Mouse (Mus musculus) liver, embryonic 15.5 days (tissue): Measurements from ENCODE around the gene Ankrd24. TPM values are rescaled to one million over a fixed set of nuclear protein-coding genes. Genes with fewer than 3 reads are reported as not detected.

Source experiments
- ATAC-seq: fragments of 200-750 bp; cut with Nextera tagmentation; 2 replicates; pipeline ENCODE4 v1.8.0; 2017; ENCODE audit warnings: moderate number of reproducible peaks, mild to moderate bottlenecking, moderate library complexity; ENCODE audit not compliant: insufficient read depth
- H3K27ac ChIP-seq: fragments of 300-500 bp; sonication (generic); replicated peaks from 2 replicates; pipeline ENCODE4 v1.5.1; 2015; ENCODE audit warnings: mild to moderate bottlenecking, inconsistent platforms
- H3K27me3 ChIP-seq: fragments of 300-500 bp; sonication (generic); 2 replicates; pipeline ENCODE4 v1.6.1; 2015; ENCODE audit warnings: mild to moderate bottlenecking, inconsistent platforms
- H3K36me3 ChIP-seq: fragments of 300-500 bp; sonication (generic); replicated peaks from 2 replicates; pipeline ENCODE4 v1.6.1; 2015; ENCODE audit warnings: moderate library complexity, mild to moderate bottlenecking, inconsistent platforms
- H3K4me1 ChIP-seq: fragments of 300-500 bp; sonication (generic); replicated peaks from 2 replicates; pipeline ENCODE4 v1.6.1; 2015; ENCODE audit warnings: inconsistent platforms
- H3K4me2 ChIP-seq: fragments of 300-500 bp; sonication (generic); 2 replicates; pipeline ENCODE4 v1.6.1; 2015; ENCODE audit warnings: moderate library complexity, mild to moderate bottlenecking, inconsistent platforms
- H3K4me3 ChIP-seq: fragments of 300-500 bp; sonication (generic); replicated peaks from 2 replicates; pipeline ENCODE4 v1.5.1; 2015; ENCODE audit warnings: mild to moderate bottlenecking, inconsistent platforms
- H3K9ac ChIP-seq: fragments of 300-500 bp; sonication (generic); 2 replicates; pipeline ENCODE4 v1.6.1; 2015; ENCODE audit warnings: moderate library complexity, mild to moderate bottlenecking, inconsistent platforms
- H3K9me3 ChIP-seq: fragments of 300-500 bp; sonication (generic); replicated peaks from 2 replicates; pipeline ENCODE4 v1.6.1; 2016; ENCODE audit warnings: inconsistent platforms
- WGBS: fragments of 180-500 bp; shearing (Covaris S2); methylation state at CpG from one replicate; pipeline ENCODE4 v1.1.7; 2015; ENCODE audit warnings: mixed read lengths; ENCODE audit not compliant: insufficient replicate concordance; 5-methylcytosine and 5-hydroxymethylcytosine counted together
- polyA plus RNA-seq: library from polyadenylated mRNA; unstranded; fragments of >200 nt; fragmentation: Nextera tagmentation; extraction: Ambion mirVana; gene quantifications from 2 replicates; pipeline ENCODE4 v1.2.1, GENCODE M21; 2015

Ankrd24 gene
- polyA plus RNA-seq: 1.8 and 2.3 TPM in 2 replicates

GRCm38 (mm10) chr10:81628390-81628789 is at the start of gene Ankrd24:
Gene Ankrd24 (plus strand): TSS chr10:81628540.
- WGBS: 82% methylated on average over 16 of the region's 16 CpGs
- Histone ChIP-seq H3K4me3 (peak within 1 kb of the TSS; percentile 73), H3K27ac (peak within 1 kb of the TSS; percentile 92), H3K27me3 (no peaks in the 10 kb centered on the region), H3K4me1 (peaks cover 39% of the 10 kb centered on the region), H3K4me2 (peak within 1 kb of the TSS; percentile 93), H3K36me3 (peaks cover 4% of the 10 kb centered on the region; the same call in 1 of the 2 replicates), H3K9ac (peak within 1 kb of the TSS; percentile 72), H3K9me3 (no peaks in the 10 kb centered on the region)
- ATAC-seq: no peak

GRCm38 (mm10) chr10:81579967-81580366 is 48.4 kb upstream of the Ankrd24 start:
- no peaks in the 10 kb centered on the region for H3K36me3 ChIP-seq
- H3K27ac ChIP-seq: no peak overlapping the region
- H3K4me2 ChIP-seq: no peak overlapping the region
- peaks cover 70% of the 10 kb centered on the region for H3K27me3 ChIP-seq
- H3K9me3 ChIP-seq: no peaks in the 10 kb centered on the region
- H3K9ac ChIP-seq: no peak overlapping the region
- 37% methylated on average over 4 of the region's 4 CpGs for WGBS
- peaks cover 14% of the 10 kb centered on the region for H3K4me1 ChIP-seq
- H3K4me3 ChIP-seq: no peak overlapping the region
- ATAC-seq: no peak

GRCm38 (mm10) chr10:81580441-81581070 is 47.8 kb upstream of the Ankrd24 start:
- 0 out of 2 replicates have a peak overlapping the region, but pooled peaks have one; percentile 10 for H3K4me2 ChIP-seq
- 0 out of 2 replicates have a peak, but pooled peaks have one; percentile 9 for ATAC-seq

GRCm38 (mm10) chr10:81583347-81583746 is 45.0 kb upstream of the Ankrd24 start:
- H3K27me3 ChIP-seq: peaks cover 39% of the 10 kb centered on the region
- WGBS: 50% methylated on average over 6 of the region's 6 CpGs

More at GRCm38 (mm10) chr10:81580441-81581070, 47.8 kb upstream of the Ankrd24 start:
- Histone ChIP-seq H3K4me1 (peaks cover 8% of the 10 kb centered on the region), H3K36me3 (no peaks in the 10 kb centered on the region), H3K4me3 (no peak overlapping the region), H3K27ac (no peak overlapping the region), H3K9me3 (no peaks in the 10 kb centered on the region), H3K27me3 (peaks cover 64% of the 10 kb centered on the region), H3K9ac (no peak overlapping the region)
- 21% methylated on average over 25 of the region's 25 CpGs for WGBS

GRCm38 (mm10) chr10:81588739-81589138 is 39.6 kb upstream of the Ankrd24 start:
- no peak overlapping the region for H3K27ac ChIP-seq
- no peak overlapping the region for H3K4me2 ChIP-seq
- H3K4me1 ChIP-seq: no peaks in the 10 kb centered on the region
- no peaks in the 10 kb centered on the region for H3K9me3 ChIP-seq
- H3K36me3 ChIP-seq: no peaks in the 10 kb centered on the region
- no peak overlapping the region for H3K4me3 ChIP-seq
- peaks cover 24% of the 10 kb centered on the region for H3K27me3 ChIP-seq
- ATAC-seq: no peak
- 45% methylated on average over 7 of the region's 7 CpGs for WGBS
- H3K9ac ChIP-seq: no peak overlapping the region

More at GRCm38 (mm10) chr10:81583347-81583746, 45.0 kb upstream of the Ankrd24 start:
- Histone ChIP-seq H3K27ac (no peak overlapping the region), H3K4me2 (no peak overlapping the region), H3K36me3 (no peaks in the 10 kb centered on the region), H3K9me3 (no peaks in the 10 kb centered on the region), H3K4me1 (no peaks in the 10 kb centered on the region), H3K4me3 (no peak overlapping the region), H3K9ac (no peak overlapping the region)
- no peak for ATAC-seq

GRCm38 (mm10) chr10:81591846-81592245 is 36.5 kb upstream of the Ankrd24 start:
- Histone ChIP-seq H3K27me3 (peaks cover 55% of the 10 kb centered on the region), H3K4me2 (no peak overlapping the region), H3K9ac (no peak overlapping the region), H3K27ac (no peak overlapping the region), H3K9me3 (no peaks in the 10 kb centered on the region), H3K4me3 (no peak overlapping the region), H3K36me3 (no peaks in the 10 kb centered on the region), H3K4me1 (peaks cover 12% of the 10 kb centered on the region)
- 50% methylated on average over 9 of the region's 9 CpGs for WGBS
- no peak for ATAC-seq

- Histone ChIP-seq H3K27me3 (peaks cover 63% of the 10 kb centered on the region), H3K9ac (no peak overlapping the region), H3K36me3 (no peaks in the 10 kb centered on the region), H3K4me1 (peaks cover 20% of the 10 kb centered on the region), H3K27ac (no peak overlapping the region), H3K4me2 (no peak overlapping the region), H3K9me3 (no peaks in the 10 kb centered on the region), H3K4me3 (no peak overlapping the region)
- 57% methylated on average over 7 of the region's 7 CpGs for WGBS
- ATAC-seq: no peak
Observed at GRCm38 (mm10) chr10:81592631-81593030, 35.7 kb upstream of the Ankrd24 start.

- H3K27me3 ChIP-seq: peaks cover 69% of the 10 kb centered on the region
- no peak for ATAC-seq
- peaks cover 25% of the 10 kb centered on the region for H3K4me1 ChIP-seq
- H3K9me3 ChIP-seq: no peaks in the 10 kb centered on the region
- no peak overlapping the region for H3K9ac ChIP-seq
- no peak overlapping the region for H3K27ac ChIP-seq
- no peak overlapping the region for H3K4me3 ChIP-seq
- no peak overlapping the region for H3K4me2 ChIP-seq
- whole genome bisulfite sequencing: 59% methylated on average over 4 of the region's 4 CpGs
- H3K36me3 ChIP-seq: no peaks in the 10 kb centered on the region
Observed at GRCm38 (mm10) chr10:81593223-81593622, 35.1 kb upstream of the Ankrd24 start.

- peaks cover 70% of the 10 kb centered on the region for H3K27me3 ChIP-seq
- H3K4me3 ChIP-seq: no peak overlapping the region
- H3K4me1 ChIP-seq: peaks cover 32% of the 10 kb centered on the region
- H3K36me3 ChIP-seq: no peaks in the 10 kb centered on the region
- no peak overlapping the region for H3K9ac ChIP-seq
- no peak for ATAC-seq
- H3K27ac ChIP-seq: no peak overlapping the region
- 66% methylated on average over 18 of the region's 18 CpGs for WGBS
- no peak overlapping the region for H3K4me2 ChIP-seq
- no peaks in the 10 kb centered on the region for H3K9me3 ChIP-seq
Observed at GRCm38 (mm10) chr10:81593935-81594334, 34.4 kb upstream of the Ankrd24 start.

- WGBS: 57% methylated on average over 5 of the region's 5 CpGs
- H3K27me3 ChIP-seq: peaks cover 81% of the 10 kb centered on the region
- H3K4me1 ChIP-seq: peaks cover 47% of the 10 kb centered on the region
- no peaks in the 10 kb centered on the region for H3K9me3 ChIP-seq
- no peak for ATAC-seq
- no peak overlapping the region for H3K27ac ChIP-seq
- H3K4me2 ChIP-seq: no peak overlapping the region
- H3K4me3 ChIP-seq: no peak overlapping the region
- no peak overlapping the region for H3K9ac ChIP-seq
- no peaks in the 10 kb centered on the region for H3K36me3 ChIP-seq
Observed at GRCm38 (mm10) chr10:81595599-81595998, 32.7 kb upstream of the Ankrd24 start.

- WGBS: 8% methylated on average over 10 of the region's 10 CpGs
- peaks cover 57% of the 10 kb centered on the region for H3K4me1 ChIP-seq
- H3K27me3 ChIP-seq: peaks cover 76% of the 10 kb centered on the region
- H3K27ac ChIP-seq: no peak overlapping the region
- H3K4me2 ChIP-seq: peak overlapping the region; percentile 51
- H3K4me3 ChIP-seq: peak overlapping the region; percentile 28
- ATAC-seq: no peak
- no peak overlapping the region for H3K9ac ChIP-seq
- H3K36me3 ChIP-seq: no peaks in the 10 kb centered on the region
- H3K9me3 ChIP-seq: no peaks in the 10 kb centered on the region
Observed at GRCm38 (mm10) chr10:81596611-81597010, 31.7 kb upstream of the Ankrd24 start.
